Mouse (Mus musculus): ENCODE results near the gene Dusp28.
"Not testable (repeated sequence)": the region's sequence is repeated elsewhere in the genome, so short reads cannot be mapped to it uniquely, and the experiment has no call there.

Gene Dusp28

GRCm38 (mm10) chr1:92943219-92943989 lies 36.6 kb downstream of the Dusp28 start:
- no peak for DNase-seq (ENCODE audit: low read depth)

- DNase-seq (ENCODE audit: low read depth), result no peak
Observed at GRCm38 (mm10) chr1:92947966-92948365, 41.2 kb downstream of the Dusp28 start.

DNA sequence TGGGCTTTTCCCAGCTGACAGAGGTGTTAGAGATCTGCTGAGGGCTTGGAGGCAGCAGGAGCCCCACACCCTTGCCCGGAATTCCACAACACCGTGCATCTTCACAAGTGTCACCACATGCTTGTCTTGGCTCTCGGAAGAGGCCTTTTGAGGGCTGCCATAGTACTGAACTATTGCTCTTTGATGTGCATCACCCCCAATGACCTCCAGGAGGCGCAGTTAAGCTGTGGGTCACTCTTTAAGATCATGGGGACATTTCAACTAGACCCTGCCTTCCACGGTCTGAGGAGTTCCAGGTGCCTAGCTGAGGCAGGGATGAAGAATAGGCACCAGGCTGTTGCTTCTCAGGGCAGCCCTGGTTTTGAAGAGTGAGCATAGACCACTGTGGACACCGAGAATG lies 42.6 kb downstream of the Dusp28 start:
- peak; percentile 41 for DNase-seq (ENCODE audit: low read depth)

DNA sequence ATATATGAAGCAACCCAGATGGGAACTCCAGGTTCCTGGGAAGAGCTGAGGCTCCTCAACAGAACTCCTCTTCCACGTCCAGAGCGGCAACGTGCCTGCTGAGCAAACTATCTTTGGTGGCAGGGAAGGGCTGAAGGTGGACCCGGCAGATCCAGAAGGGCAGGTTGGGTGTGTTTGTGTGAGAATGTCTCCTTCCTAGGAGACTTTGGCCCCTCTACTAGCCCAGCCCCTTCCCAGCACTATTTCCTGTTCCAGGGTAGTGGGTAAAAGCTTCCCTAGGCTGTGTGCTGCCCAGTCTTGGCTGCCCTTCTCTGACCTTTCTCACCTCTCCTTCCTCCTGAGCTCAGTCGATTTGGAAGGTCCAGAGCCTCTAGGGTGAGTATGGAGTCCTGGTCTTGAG lies 43.8 kb downstream of the Dusp28 start, which contains the start of gene Gpr35:
Gene Gpr35, plus strand, starts transcription at position 259 of the 400 bp plus-strand sequence.
- no peak for DNase-seq (ENCODE audit: low read depth)

DNA sequence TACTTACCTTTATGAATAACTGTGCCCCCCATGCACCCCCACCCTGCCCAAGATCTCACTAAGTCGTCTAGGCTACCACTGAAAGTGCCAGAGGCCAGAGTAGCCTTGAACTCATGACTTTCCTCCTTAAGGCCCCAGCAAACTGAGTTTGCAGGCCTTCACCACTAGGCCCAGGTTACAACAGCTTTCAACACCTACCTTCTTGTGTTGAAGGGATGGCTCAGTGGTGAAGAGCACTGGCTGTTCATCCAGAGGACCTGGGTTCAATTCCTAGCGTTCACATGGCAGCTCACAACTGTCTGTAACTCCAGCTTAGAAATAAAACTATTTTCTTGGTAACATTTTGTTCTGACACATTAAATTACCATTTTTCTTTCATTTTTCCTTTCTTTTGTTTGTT lies 46.9 kb downstream of the Dusp28 start:
- no peak for DNase-seq (ENCODE audit: low read depth)

DNA sequence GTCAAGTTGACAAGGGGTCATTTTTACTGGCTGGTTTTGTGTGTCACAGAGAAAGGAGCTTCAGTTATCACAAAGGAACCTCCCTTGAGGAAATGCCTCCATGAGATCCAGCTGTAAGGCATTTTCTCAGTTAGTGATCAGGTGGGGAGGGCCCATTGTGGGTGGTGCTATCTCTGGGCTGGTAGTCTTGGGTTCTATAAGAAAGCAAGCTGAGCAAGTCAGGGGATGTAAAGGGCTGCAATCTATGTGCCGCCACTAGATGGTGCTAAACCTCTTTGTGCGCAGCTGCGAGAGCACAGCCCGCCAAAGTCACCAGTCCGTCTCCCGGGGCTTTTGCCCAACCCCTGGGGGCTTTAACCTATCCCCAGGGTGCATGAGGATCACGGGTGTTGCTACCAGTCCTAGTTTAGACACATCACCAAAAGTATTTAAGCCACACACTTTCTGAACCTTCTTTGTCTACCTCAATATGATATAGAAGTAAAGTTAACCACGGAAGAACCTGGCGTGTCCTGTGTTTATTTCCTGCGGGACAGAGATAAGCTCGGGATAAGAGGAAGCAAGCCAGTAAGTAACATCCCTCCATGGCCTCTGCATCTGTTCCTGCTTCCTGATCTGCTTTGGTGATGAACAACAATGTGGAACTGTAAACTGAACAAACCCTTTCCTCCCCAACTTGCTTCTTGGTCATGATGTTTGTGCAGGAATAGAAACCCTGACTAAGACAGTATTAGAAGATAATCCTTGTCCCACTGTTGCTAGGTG lies 50.0 kb downstream of the Dusp28 start:
- not testable (repeated sequence) for DNase-seq (ENCODE audit: low read depth)

Data from NIH3T3 (cell line).